8 mouse cellular contexts compared by ENCODE assay signal in the genomic region with DNA sequence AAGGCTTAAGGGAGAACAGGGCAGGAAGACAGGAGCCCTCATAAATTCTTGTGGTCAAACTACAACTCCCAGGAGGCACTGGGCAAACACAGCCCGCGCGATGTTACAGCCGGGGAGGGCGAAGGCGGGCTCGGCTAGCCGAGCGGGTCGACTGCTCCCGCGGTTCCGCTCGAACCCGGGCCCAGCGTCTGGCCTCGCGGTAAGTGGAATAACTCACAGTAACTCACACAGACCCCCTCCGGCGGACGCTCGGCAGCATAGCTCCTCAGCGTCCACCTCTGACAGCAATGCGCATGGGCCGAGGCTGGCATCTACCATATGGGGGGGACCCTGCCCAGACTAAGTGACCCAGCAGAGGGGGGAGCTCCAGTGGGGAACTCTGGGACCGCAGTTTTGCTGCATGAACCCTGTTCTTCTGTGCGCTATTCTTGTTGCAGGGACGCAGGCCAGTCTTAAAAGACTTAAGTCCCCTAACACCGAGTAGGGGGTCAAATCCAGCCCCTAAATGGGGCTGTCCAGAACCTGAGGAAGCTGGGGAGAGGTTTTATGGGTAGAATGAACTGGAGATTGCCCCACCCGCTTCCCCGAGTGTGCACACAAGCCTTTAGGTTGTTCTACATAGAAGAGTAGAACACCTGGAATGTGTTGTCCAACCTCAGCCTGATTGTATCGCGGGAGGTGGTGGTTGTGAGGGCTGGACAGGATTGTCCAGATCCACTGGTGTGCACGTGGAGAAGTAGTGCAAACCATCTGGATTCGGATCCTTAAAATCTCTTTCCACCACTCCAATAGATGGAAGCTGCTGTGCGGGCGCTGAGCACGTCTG. TPM values are rescaled to one million over a fixed set of nuclear protein-coding genes. Genes with fewer than 3 reads are reported as not detected.
A peak's percentile ranks its signal among the peaks of the same experiment; 100 is the strongest.
DNase-seq lines count a peak whose midpoint lies in the region; ATAC-seq and TF ChIP-seq lines count a peak whose summit lies in the region.

A gene (plus strand): TSS at position 112 of the 826 bp plus-strand sequence.

- no peaks in the 10 kb centered on the region; the same call in 1 of the 2 replicates for H3K27me3 ChIP-seq in forebrain, embryonic 16.5 days (replicated peaks; ENCODE audit: control insufficient read depth, insufficient read depth, low read length)
- H3K27me3 ChIP-seq in lung, embryonic 14.5 days (ENCODE audit: insufficient read depth, low read length): no peaks in the 10 kb centered on the region

- H3K4me1 ChIP-seq in ES-E14 (ENCODE audit: control insufficient read depth in 2 of 2, insufficient read depth in 2 of 2, low read length in 2 of 2, poor library complexity in 1 of 2): peaks cover 3% of the 10 kb centered on the region in 2 experiments; a peak in 1 of 4 replicates
- peaks cover 11% of the 10 kb centered on the region for H3K4me1 ChIP-seq in forebrain, embryonic 16.5 days (replicated peaks; ENCODE audit: control insufficient read depth, insufficient read depth, low read length)
- no peaks in the 10 kb centered on the region for H3K4me1 ChIP-seq in lung, embryonic 14.5 days (ENCODE audit: insufficient read depth)

- peak within 1 kb of the TSS; percentile 72 for H3K4me2 ChIP-seq in forebrain, embryonic 16.5 days (ENCODE audit: low read length)
- H3K4me2 ChIP-seq in lung, embryonic 14.5 days: peak within 1 kb of the TSS; percentile 85

- 8% methylated on average over 38 of the region's 38 CpGs for WGBS in forebrain, embryonic 16.5 days
- 4% methylated on average over 38 of the region's 38 CpGs for WGBS in lung, embryonic 14.5 days

- peak within 1 kb of the TSS; percentile 72 to 94 for H3K4me3 ChIP-seq in ES-E14 (ENCODE audit: insufficient read depth in 1 of 2, low read depth in 1 of 2, low read length in 2 of 2, poor library complexity in 1 of 2, severe bottlenecking in 1 of 2)
- H3K4me3 ChIP-seq in forebrain, embryonic 16.5 days (replicated peaks; ENCODE audit: low read length): peak within 1 kb of the TSS; percentile 89
- peak within 1 kb of the TSS; percentile 93 for H3K4me3 ChIP-seq in layer of hippocampus, adult 2 months
- H3K4me3 ChIP-seq in lung, embryonic 14.5 days (ENCODE audit: low read depth, low read length): peak within 1 kb of the TSS; percentile 77

- peak within 1 kb of the TSS; percentile 78 for H3K9ac ChIP-seq in ES-E14 (ENCODE audit: insufficient read depth, low read depth, low read length, poor library complexity, severe bottlenecking)
- H3K9ac ChIP-seq in forebrain, embryonic 16.5 days (replicated peaks; ENCODE audit: low read depth, low read length): peak within 1 kb of the TSS; percentile 80
- peak within 1 kb of the TSS; percentile 92 for H3K9ac ChIP-seq in lung, embryonic 14.5 days

- in situ Hi-C loops in ES-E14 (cut with MboI; ENCODE audit: low sequenced_read_pairs in 2 of 2, unreplicated experiment in 2 of 2): no loop called here

- H3K36me3 ChIP-seq in ES-E14 (ENCODE audit: control insufficient read depth, insufficient read depth, low read length, poor library complexity, severe bottlenecking): peaks cover 33% of the 10 kb centered on the region
- peaks cover 15% of the 10 kb centered on the region for H3K36me3 ChIP-seq in forebrain, embryonic 16.5 days (ENCODE audit: control insufficient read depth, insufficient read depth)
- peaks cover 41% of the 10 kb centered on the region for H3K36me3 ChIP-seq in lung, embryonic 14.5 days (ENCODE audit: insufficient read depth)

- H3K9me3 ChIP-seq in ES-E14 (ENCODE audit: control insufficient read depth, insufficient read depth, low read depth, low read length): no peaks in the 10 kb centered on the region
- no peaks in the 10 kb centered on the region for H3K9me3 ChIP-seq in forebrain, embryonic 16.5 days (ENCODE audit: control insufficient read depth, low read length)
- H3K9me3 ChIP-seq in lung, embryonic 14.5 days (ENCODE audit: low read depth, low read length): no peaks in the 10 kb centered on the region

- peak; percentile 66 for DNase-seq in ES-E14 (ENCODE audit: low read depth, low spot score)
- DNase-seq in cerebellum, adult 11-12 months: peak; percentile 81
- DNase-seq in heart, postnatal 36 days: peak; percentile 68 to 78
- peak; percentile 80 for DNase-seq in layer of hippocampus, adult 2 months (ENCODE audit: low spot score in 2 of 2)
- peak; percentile 92 for DNase-seq in lung, embryonic 14.5 days
- DNase-seq in ovary, adult 18-20 months (ENCODE audit: low spot score): peak; percentile 67
- peak; percentile 74 for DNase-seq in thymus, postnatal 0 days (ENCODE audit: low spot score)

- intact Hi-C loops in heart, postnatal 36 days (cut with DNase I): no loop called here

- TF ChIP-seq CTCF in layer of hippocampus, adult 2 months (conservative IDR thresholded peaks at IDR 0.05): peak; percentile 48
- TF ChIP-seq CTCF in lung, embryonic 14.5 days (IDR thresholded peaks at IDR 0.05; ENCODE audit: low read depth): peak; percentile 29; the same call in 1 of the 2 replicates

- peak; percentile 95 for ATAC-seq in forebrain, embryonic 16.5 days
- peak; percentile 95 for ATAC-seq in lung, embryonic 14.5 days (ENCODE audit: insufficient read depth)

- peak within 1 kb of the TSS; percentile 3; the same call in 1 of the 2 replicates for H3K27ac ChIP-seq in ES-E14 (ENCODE audit: insufficient read depth, low read depth, low read length, poor library complexity, severe bottlenecking)
- H3K27ac ChIP-seq in forebrain, embryonic 16.5 days (ENCODE audit: low read length): peak within 1 kb of the TSS; percentile 84
- peak within 1 kb of the TSS; percentile 95 for H3K27ac ChIP-seq in layer of hippocampus, adult 2 months
- H3K27ac ChIP-seq in lung, embryonic 14.5 days (ENCODE audit: low read depth): peak within 1 kb of the TSS; percentile 87

TF ChIP-seq in ES-E14, 5 proteins besides CTCF, POLR2A, EP300 and RAD21:
- TF ChIP-seq HCFC1 (IDR thresholded peaks at IDR 0.05; ENCODE audit: borderline replicate concordance, insufficient read depth, low read length) (peak; percentile 95), CHD2 (IDR thresholded peaks at IDR 0.05; ENCODE audit: low read depth, low read length) (peak; percentile 94), ZC3H11A (IDR thresholded peaks at IDR 0.05; ENCODE audit: borderline replicate concordance, low read depth, low read length) (no peak)

RNA-seq across cellular contexts. Expression of the gene that starts here (rescaled TPM):
- total RNA-seq in ES-E14 (2012; rRNA removed): 53.9 and 56.4 TPM in 2 replicates
- 79.4 and 81.7 TPM in 2 replicates for polyA plus RNA-seq in forebrain, embryonic 16.5 days (2015; fragmentation: Nextera tagmentation; extraction: Ambion mirVana)
- 100 to 1,000 TPM; 113 to 120 TPM for total RNA-seq in heart, postnatal 36 days (2021)
- total RNA-seq in layer of hippocampus, adult 2 months (2021): 10 to 100 TPM; 36.9 to 41.7 TPM
- polyA plus RNA-seq in lung, embryonic 14.5 days (2014; fragmentation: Nextera tagmentation; extraction: Ambion mirVana): 152 and 169 TPM in 2 replicates
- polyA plus RNA-seq in thymus, postnatal 0 days (2015; fragmentation: Nextera tagmentation; extraction: Ambion mirVana): 80.5 and 87.0 TPM in 2 replicates

Comparison
In these comparisons a context has a peak if more than half of its experiments do, and no peak if none do; other contexts are left out.
1. Peak in every context shown above with its lines: DNase-seq, ATAC-seq, H3K4me3 ChIP-seq and H3K27ac ChIP-seq.
2. H3K27ac ChIP-seq: peak in every context shown above with its lines; median percentile 95 in layer of hippocampus, adult 2 months; 87 in lung, embryonic 14.5 days; 84 in forebrain, embryonic 16.5 days; 3 in ES-E14.